Mouse (Mus musculus) intestine, embryonic 15.5 days (tissue): ENCODE data around the gene Svs5. TPM values are rescaled to one million over a fixed set of nuclear protein-coding genes. Genes with fewer than 3 reads are reported as not detected.
"Not testable (repeated sequence)": the region's sequence is repeated elsewhere in the genome, so short reads cannot be mapped to it uniquely, and the experiment has no call there.

Source experiments
- ATAC-seq: fragments of 200-750 bp; cut with Nextera tagmentation; 2 replicates; pipeline ENCODE4 v1.8.0; 2017; ENCODE audit warnings: moderate TSS enrichment, moderate library complexity
- H3K27ac ChIP-seq: fragments of 300-500 bp; sonication (generic); 2 replicates; pipeline ENCODE4 v1.5.1; 2015; ENCODE audit warnings: mild to moderate bottlenecking, inconsistent platforms
- H3K27me3 ChIP-seq: fragments of 300-500 bp; sonication (generic); replicated peaks from 2 replicates; pipeline ENCODE4 v1.6.1; 2015; ENCODE audit warnings: inconsistent platforms
- H3K36me3 ChIP-seq: fragments of 300-500 bp; sonication (generic); 2 replicates; pipeline ENCODE4 v1.6.1; 2015; ENCODE audit warnings: inconsistent platforms
- H3K4me1 ChIP-seq: fragments of 300-500 bp; sonication (generic); replicated peaks from 2 replicates; pipeline ENCODE4 v1.6.1; 2015; ENCODE audit warnings: inconsistent platforms
- H3K4me2 ChIP-seq: fragments of 300-500 bp; sonication (generic); replicated peaks from 2 replicates; pipeline ENCODE4 v1.6.1; 2015; ENCODE audit warnings: mild to moderate bottlenecking, inconsistent platforms
- H3K4me3 ChIP-seq: fragments of 300-500 bp; sonication (generic); replicated peaks from 2 replicates; pipeline ENCODE4 v1.5.1; 2015; ENCODE audit warnings: inconsistent platforms
- H3K9ac ChIP-seq: fragments of 300-500 bp; sonication (generic); 2 replicates; pipeline ENCODE4 v1.6.1; 2015; ENCODE audit warnings: inconsistent platforms
- H3K9me3 ChIP-seq: fragments of 300-500 bp; sonication (generic); 2 replicates; pipeline ENCODE4 v1.6.1; 2016; ENCODE audit warnings: inconsistent platforms
- WGBS: fragments of 180-500 bp; shearing (Covaris S2); methylation state at CpG from one replicate; pipeline ENCODE4 v1.1.7; 2015; 5-methylcytosine and 5-hydroxymethylcytosine counted together
- polyA plus RNA-seq: library from polyadenylated mRNA; unstranded; fragments of >200 nt; fragmentation: Nextera tagmentation; extraction: Ambion mirVana; gene quantifications from 2 replicates; pipeline ENCODE4 v1.2.1, GENCODE M21; 2015

Svs5 gene
- polyA plus RNA-seq = not detected in 2 replicates

DNA sequence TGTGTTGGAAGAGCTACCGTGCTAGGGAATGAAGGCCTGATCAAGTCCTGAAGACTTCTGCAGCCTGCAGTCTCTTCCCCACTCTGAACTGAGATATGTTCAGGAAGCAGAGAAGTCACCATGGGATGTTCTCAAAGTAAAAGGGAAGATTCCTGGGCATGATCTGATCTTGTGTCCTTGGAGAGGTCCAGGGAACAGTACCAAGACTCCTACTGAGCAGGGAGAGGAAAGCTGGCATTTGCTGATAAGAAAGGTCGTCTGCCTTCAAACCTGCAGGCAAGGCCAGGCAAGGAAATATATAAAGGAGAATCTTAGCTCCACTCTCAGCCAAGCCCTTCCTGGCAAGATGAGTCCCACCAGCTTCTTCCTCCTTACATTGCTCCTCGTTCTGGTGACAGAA is at the start of gene Svs5:
TSS of gene Svs5 (plus strand) at position 301 of the 400 bp plus-strand sequence.
- H3K4me2 ChIP-seq, H3K4me3 ChIP-seq, H3K4me1 ChIP-seq, ATAC-seq, H3K9ac ChIP-seq, H3K9me3 ChIP-seq, H3K36me3 ChIP-seq, H3K27ac ChIP-seq, H3K27me3 ChIP-seq: not testable (repeated sequence)
- WGBS = 61% methylated on average over 3 of the region's 3 CpGs

GRCm38 (mm10) chr2:164288968-164289367 is 43.6 kb upstream of the Svs5 start, which contains the start of gene Svs3a:
TSS of gene Svs3a (plus strand) at chr2:164289268.
- not testable (repeated sequence) for H3K27ac ChIP-seq, H3K4me1 ChIP-seq, H3K9ac ChIP-seq, ATAC-seq, H3K9me3 ChIP-seq, H3K4me3 ChIP-seq, H3K4me2 ChIP-seq, H3K36me3 ChIP-seq, H3K27me3 ChIP-seq
- WGBS = 63% methylated on average over 1 of the region's 1 CpGs

GRCm38 (mm10) chr2:164312599-164312998 is 19.9 kb upstream of the Svs5 start:
- Histone ChIP-seq H3K4me3 (no peak overlapping the region), H3K27ac (no peak overlapping the region), H3K9ac (no peak overlapping the region), H3K4me1 (no peaks in the 10 kb centered on the region), H3K27me3 (no peaks in the 10 kb centered on the region), H3K9me3 (no peaks in the 10 kb centered on the region), H3K36me3 (no peaks in the 10 kb centered on the region), H3K4me2 (no peak overlapping the region)
- WGBS = 82% methylated on average over 5 of the region's 5 CpGs
- no peak for ATAC-seq

DNA sequence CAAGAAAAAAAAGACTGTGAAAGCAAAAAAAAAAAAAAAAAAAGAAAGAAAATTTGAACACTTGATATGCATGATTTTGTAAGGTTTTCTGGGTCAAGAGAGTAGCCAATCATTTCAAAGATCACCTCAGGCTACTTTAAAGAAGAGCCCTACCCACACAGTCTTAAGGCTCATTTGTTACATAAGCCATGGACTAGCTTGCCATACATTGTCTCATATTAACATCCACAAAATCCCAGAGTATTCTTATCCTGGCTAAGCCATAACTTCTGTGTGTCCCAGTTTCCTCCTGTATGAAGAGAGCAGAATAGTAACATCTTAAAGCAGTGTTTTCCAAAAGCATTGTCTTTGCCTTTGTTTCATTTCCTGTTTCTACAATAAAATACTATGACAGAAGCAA is 17.1 kb upstream of the Svs5 start:
- H3K9me3 ChIP-seq, H3K27me3 ChIP-seq, H3K9ac ChIP-seq, H3K4me1 ChIP-seq, ATAC-seq, H3K27ac ChIP-seq, H3K4me2 ChIP-seq, H3K36me3 ChIP-seq, H3K4me3 ChIP-seq: not testable (repeated sequence)

DNA sequence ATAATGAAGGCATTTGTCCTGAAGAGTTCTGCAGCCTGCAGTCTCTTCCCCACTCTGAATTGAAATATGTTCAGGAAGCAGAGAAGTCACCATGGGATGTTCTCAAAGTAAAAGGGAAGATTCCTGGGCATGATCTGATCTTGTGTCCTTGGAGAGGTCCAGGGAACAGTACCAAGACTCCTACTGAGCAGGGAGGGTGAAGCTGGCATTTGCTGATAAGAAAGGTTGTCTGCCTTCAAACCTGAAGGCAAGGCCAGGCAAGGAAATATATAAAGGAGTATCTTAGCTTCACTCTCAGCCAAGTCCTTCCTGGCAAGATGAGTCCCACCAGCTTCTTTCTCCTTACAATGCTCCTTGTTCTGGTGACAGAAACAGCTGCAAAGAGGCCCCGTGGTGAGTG is 16.1 kb upstream of the Svs5 start, which contains the start of gene Svs6:
TSS of gene Svs6 (plus strand) at position 301 of the 400 bp plus-strand sequence.
- ATAC-seq, H3K27ac ChIP-seq, H3K27me3 ChIP-seq, H3K36me3 ChIP-seq, H3K4me1 ChIP-seq, H3K4me2 ChIP-seq, H3K9ac ChIP-seq, H3K9me3 ChIP-seq, H3K4me3 ChIP-seq: not testable (repeated sequence)
- 79% methylated on average over 1 of the region's 1 CpGs for WGBS

DNA sequence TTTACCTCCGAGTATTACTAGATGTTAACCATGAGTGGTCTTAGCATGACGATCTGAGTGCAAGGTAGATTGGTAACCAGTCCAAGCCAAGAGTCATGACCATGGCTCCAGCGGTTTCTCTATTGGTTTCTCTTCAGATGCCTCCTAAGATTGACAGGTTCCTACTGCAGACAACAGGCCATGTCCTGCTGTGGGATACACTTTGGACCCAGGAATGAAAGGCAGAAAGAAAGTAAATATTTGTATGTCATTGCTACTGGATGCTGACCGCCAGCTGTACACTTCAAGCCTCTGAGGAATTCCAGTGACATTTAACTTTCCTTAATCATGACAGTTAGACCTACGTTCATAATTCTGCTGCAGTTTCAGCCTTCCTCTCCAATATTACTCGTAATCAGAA is 11.6 kb upstream of the Svs5 start:
- Histone ChIP-seq H3K9me3 (no peaks in the 10 kb centered on the region), H3K9ac (no peak overlapping the region), H3K4me3 (no peak overlapping the region), H3K4me1 (no peaks in the 10 kb centered on the region), H3K27me3 (no peaks in the 10 kb centered on the region), H3K36me3 (no peaks in the 10 kb centered on the region), H3K4me2 (no peak overlapping the region), H3K27ac (no peak overlapping the region)
- WGBS = 82% methylated on average over 6 of the region's 6 CpGs
- no peak for ATAC-seq

GRCm38 (mm10) chr2:164343732-164344131 is 11.2 kb downstream of the Svs5 start:
- H3K9me3 ChIP-seq, H3K4me3 ChIP-seq, H3K27me3 ChIP-seq, H3K36me3 ChIP-seq, H3K9ac ChIP-seq, H3K27ac ChIP-seq, ATAC-seq, H3K4me2 ChIP-seq, H3K4me1 ChIP-seq: not testable (repeated sequence)
- whole genome bisulfite sequencing = 69% methylated on average over 1 of the region's 1 CpGs

GRCm38 (mm10) chr2:164347697-164348096 is 15.2 kb downstream of the Svs5 start:
- not testable (repeated sequence) for H3K27ac ChIP-seq, H3K4me3 ChIP-seq, ATAC-seq, H3K9me3 ChIP-seq, H3K27me3 ChIP-seq, H3K4me1 ChIP-seq, H3K4me2 ChIP-seq, H3K36me3 ChIP-seq, H3K9ac ChIP-seq

DNA sequence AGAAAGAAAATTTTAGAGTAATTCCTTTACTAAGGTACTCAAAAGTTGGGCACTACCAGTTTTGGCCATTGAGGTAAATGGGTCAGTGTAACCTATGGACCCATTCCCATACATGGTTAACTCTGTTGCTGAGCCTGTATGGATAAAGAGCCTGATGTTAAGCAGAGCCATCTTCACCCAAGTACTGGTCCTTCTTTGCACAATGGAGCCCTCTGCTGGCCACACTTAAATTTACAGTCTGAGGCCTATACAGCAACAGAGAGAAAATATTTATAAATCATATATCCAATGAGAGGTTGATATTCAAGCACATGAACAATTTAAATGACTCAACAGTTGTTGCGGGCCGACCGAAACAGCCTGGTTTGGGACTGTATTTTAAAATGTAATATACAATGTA is 16.4 kb downstream of the Svs5 start:
- Histone ChIP-seq H3K27ac (no peak overlapping the region), H3K4me1 (no peaks in the 10 kb centered on the region), H3K9me3 (no peaks in the 10 kb centered on the region), H3K9ac (no peak overlapping the region), H3K4me3 (no peak overlapping the region), H3K27me3 (no peaks in the 10 kb centered on the region), H3K4me2 (no peak overlapping the region), H3K36me3 (no peaks in the 10 kb centered on the region)
- no peak for ATAC-seq
- 96% methylated on average over 3 of the region's 3 CpGs for WGBS

- H3K27me3 ChIP-seq = no peaks in the 10 kb centered on the region; the same call in 1 of the 2 replicates
- no peak overlapping the region for H3K4me2 ChIP-seq
- H3K9me3 ChIP-seq = no peaks in the 10 kb centered on the region
- no peak overlapping the region for H3K4me3 ChIP-seq
- WGBS = 85% methylated on average over 3 of the region's 3 CpGs
- no peak for ATAC-seq
- no peaks in the 10 kb centered on the region for H3K4me1 ChIP-seq
- H3K9ac ChIP-seq = no peak overlapping the region
- no peaks in the 10 kb centered on the region for H3K36me3 ChIP-seq
- no peak overlapping the region for H3K27ac ChIP-seq
Observed at GRCm38 (mm10) chr2:164352697-164353096, 20.2 kb downstream of the Svs5 start.

DNA sequence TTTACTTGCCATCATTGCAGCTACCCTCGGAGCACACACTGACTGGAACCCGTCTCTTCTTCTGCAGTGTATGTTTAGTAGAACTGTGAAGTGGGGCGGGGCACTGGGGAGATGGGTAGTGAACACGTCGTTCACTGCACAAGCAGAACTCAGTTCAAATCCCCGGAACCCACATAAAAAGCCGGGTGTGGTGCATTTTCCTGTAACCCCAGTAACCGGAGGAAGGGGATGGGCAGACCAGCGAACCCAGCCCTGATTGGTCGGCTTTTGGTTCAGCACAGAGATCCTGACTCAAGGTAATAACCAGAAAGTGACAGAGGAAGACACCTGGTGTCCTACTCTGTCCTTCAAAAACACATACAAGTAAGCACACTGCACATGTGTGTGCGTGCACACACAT is 20.8 kb downstream of the Svs5 start:
- WGBS = 87% methylated on average over 11 of the region's 11 CpGs
- Histone ChIP-seq H3K9me3 (no peaks in the 10 kb centered on the region), H3K36me3 (no peaks in the 10 kb centered on the region), H3K4me1 (no peaks in the 10 kb centered on the region), H3K27me3 (no peaks in the 10 kb centered on the region; the same call in 1 of the 2 replicates), H3K4me3 (no peak overlapping the region), H3K9ac (no peak overlapping the region), H3K4me2 (no peak overlapping the region), H3K27ac (no peak overlapping the region)
- no peak for ATAC-seq

GRCm38 (mm10) chr2:164356177-164356967 is 23.8 kb downstream of the Svs5 start:
- H3K4me1 ChIP-seq = no peaks in the 10 kb centered on the region
- no peak overlapping the region for H3K9ac ChIP-seq
- WGBS = 68% methylated on average over 11 of the region's 11 CpGs
- no peak for ATAC-seq
- no peak overlapping the region for H3K4me2 ChIP-seq
- no peaks in the 10 kb centered on the region; the same call in 1 of the 2 replicates for H3K27me3 ChIP-seq
- no peaks in the 10 kb centered on the region for H3K9me3 ChIP-seq
- no peaks in the 10 kb centered on the region for H3K36me3 ChIP-seq
- no peak overlapping the region for H3K4me3 ChIP-seq
- H3K27ac ChIP-seq = no peak overlapping the region

GRCm38 (mm10) chr2:164358373-164358772 is 25.8 kb downstream of the Svs5 start:
- ATAC-seq = no peak
- Histone ChIP-seq H3K9ac (no peak overlapping the region), H3K4me1 (no peaks in the 10 kb centered on the region), H3K36me3 (no peaks in the 10 kb centered on the region), H3K27ac (no peak overlapping the region), H3K4me2 (no peak overlapping the region), H3K4me3 (no peak overlapping the region), H3K9me3 (no peaks in the 10 kb centered on the region), H3K27me3 (no peaks in the 10 kb centered on the region; the same call in 1 of the 2 replicates)
- WGBS = 76% methylated on average over 3 of the region's 3 CpGs
